Mouse (Mus musculus): ENCODE results near the gene Dpp10. TPM values are rescaled to one million over a fixed set of nuclear protein-coding genes. Genes with fewer than 3 reads are reported as not detected.

Gene Dpp10
- not detected in 2 replicates for polyA plus RNA-seq (2012; rRNA removed)

DNA sequence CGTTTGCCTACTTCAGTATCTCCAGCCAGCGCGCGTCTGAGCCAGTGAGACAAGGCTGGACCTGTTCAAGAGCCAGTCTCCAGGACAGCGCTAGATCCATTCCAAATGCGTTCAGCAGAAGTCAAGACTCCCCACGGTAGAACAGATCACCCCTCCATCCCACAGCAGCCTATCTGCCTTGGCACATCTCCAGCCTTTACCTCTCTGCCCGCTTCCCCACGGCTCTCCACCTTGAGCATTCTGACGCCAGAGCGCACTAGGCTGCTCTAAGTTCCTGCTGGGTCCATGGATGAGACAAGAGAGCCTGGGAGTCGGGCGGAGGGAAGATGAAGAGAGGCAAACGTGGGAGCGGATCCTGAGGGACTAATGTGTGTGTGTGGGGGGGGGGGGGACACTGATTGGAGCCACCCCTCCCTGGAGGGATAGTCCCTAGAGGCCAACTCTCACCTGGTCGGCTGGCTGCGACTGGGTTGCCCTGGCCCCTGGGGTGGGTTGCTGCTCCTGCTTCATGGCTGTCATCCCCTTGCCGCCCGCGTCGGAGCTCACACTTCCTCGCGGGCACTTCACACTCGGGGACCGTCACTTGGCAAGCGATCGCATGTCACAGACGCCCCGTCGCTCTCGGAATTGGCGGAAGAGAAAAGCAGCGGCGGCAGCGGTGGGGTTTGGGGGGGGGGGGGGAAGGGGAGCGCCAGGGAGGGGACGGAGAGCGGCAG lies at the start of gene Dpp10:
Dpp10 (minus strand) TSS at position 635 of the 716 bp plus-strand sequence.
- TF ChIP-seq POLR2A (IDR thresholded peaks at IDR 0.05; ENCODE audit: borderline replicate concordance, extremely low read depth, low read depth, low read length) (no peak), CTCF (IDR thresholded peaks at IDR 0.05; ENCODE audit: insufficient read depth, low read length) (no peak)
- 2% methylated on average over 37 of the region's 38 CpGs for WGBS
- no peak for DNase-seq
- Histone ChIP-seq H3K4me1 (ENCODE audit: control insufficient read depth, insufficient read depth, low read length) (no peaks in the 10 kb centered on the region), H3K4me3 (replicated peaks; ENCODE audit: extremely low read depth, low read depth, low read length) (no peak within 1 kb of the TSS)

DNA sequence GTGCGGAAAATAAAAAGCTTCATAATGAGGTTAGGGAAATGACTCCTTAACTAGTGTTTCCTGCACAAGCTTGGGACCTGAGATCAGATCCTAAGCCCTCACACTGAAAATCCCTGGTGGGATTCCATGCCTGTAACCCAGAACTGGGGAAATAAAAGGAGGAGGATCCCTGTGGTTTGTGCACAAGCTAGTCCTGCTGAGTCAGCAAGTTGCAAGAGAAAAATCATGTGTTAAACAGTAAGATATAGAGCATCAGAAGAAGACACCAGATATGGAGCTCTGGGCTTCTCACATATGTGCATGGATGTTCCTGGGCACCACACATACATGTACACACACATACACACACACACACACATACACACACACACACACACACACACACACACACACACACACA lies 3.2 kb upstream of the Dpp10 start:
- TF ChIP-seq POLR2A (IDR thresholded peaks at IDR 0.05; ENCODE audit: borderline replicate concordance, extremely low read depth, low read depth, low read length) (no peak), CTCF (IDR thresholded peaks at IDR 0.05; ENCODE audit: insufficient read depth, low read length) (no peak)
- Histone ChIP-seq H3K4me1 (ENCODE audit: control insufficient read depth, insufficient read depth, low read length) (no peaks in the 10 kb centered on the region), H3K4me3 (replicated peaks; ENCODE audit: extremely low read depth, low read depth, low read length) (no peak overlapping the region)
- DNase-seq: no peak
- 82% methylated on average over 1 of the region's 1 CpGs for WGBS

DNA sequence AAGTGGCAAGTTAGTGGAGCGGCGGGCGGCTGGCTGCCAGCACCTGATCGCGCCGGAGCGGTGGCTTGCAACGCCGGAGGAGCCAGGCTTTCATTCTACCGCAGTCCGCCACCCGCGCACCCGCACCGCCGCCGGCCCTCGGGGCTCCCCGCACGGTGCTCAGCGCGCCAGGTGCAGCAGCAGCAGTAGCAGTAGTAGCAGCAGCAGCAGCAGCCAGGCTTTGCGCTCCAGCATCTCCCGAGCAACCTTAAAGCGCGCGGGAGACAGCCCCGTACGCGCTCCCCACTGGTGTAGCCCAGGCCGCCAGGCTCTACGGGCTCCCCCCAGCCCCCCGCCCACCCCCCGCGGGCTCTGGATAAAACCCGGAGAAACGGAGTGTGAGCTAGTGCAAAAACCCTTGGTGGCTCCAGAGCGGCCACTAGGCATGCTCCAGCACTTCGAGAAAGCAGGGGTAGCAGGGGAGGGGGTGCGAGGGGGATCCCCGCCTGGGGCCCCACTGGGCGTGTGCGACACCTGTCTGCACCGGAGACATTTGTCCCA lies 472 bp upstream of the Dpp10 start:
- no peaks in the 10 kb centered on the region for H3K4me1 ChIP-seq (ENCODE audit: control insufficient read depth, insufficient read depth, low read length)
- H3K4me3 ChIP-seq (replicated peaks; ENCODE audit: extremely low read depth, low read depth, low read length): no peak overlapping the region
- 2% methylated on average over 44 of the region's 44 CpGs for WGBS
- TF ChIP-seq POLR2A (IDR thresholded peaks at IDR 0.05; ENCODE audit: borderline replicate concordance, extremely low read depth, low read depth, low read length): no peak
- no peak for TF ChIP-seq CTCF (IDR thresholded peaks at IDR 0.05; ENCODE audit: insufficient read depth, low read length)
- DNase-seq: no peak

DNA sequence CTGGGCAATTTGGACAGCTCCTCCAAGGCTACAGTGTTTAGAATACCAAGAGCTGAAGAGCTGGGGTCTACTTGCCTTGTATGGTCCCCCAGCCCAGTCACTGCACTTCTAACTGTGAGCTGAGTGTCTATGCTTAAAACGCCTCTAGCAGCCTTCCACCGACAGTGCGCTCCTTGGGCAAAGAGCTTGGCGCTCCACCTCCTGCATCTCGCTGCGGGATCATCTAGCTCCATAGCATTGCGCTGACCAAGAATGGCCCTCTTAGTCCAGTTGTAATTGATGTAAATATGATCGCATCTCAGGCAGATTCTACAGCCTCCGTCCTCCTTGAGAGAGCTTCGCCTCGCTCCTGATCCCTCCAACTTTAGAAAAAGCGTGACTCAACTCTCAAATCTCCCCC lies 1.2 kb downstream of the Dpp10 start:
- no peaks in the 10 kb centered on the region for H3K4me1 ChIP-seq (ENCODE audit: control insufficient read depth, insufficient read depth, low read length)
- no peak overlapping the region for H3K4me3 ChIP-seq (replicated peaks; ENCODE audit: extremely low read depth, low read depth, low read length)
- DNase-seq: no peak
- TF ChIP-seq POLR2A (IDR thresholded peaks at IDR 0.05; ENCODE audit: borderline replicate concordance, extremely low read depth, low read depth, low read length) (no peak), CTCF (IDR thresholded peaks at IDR 0.05; ENCODE audit: insufficient read depth, low read length) (no peak)
- WGBS: 17% methylated on average over 12 of the region's 12 CpGs

DNA sequence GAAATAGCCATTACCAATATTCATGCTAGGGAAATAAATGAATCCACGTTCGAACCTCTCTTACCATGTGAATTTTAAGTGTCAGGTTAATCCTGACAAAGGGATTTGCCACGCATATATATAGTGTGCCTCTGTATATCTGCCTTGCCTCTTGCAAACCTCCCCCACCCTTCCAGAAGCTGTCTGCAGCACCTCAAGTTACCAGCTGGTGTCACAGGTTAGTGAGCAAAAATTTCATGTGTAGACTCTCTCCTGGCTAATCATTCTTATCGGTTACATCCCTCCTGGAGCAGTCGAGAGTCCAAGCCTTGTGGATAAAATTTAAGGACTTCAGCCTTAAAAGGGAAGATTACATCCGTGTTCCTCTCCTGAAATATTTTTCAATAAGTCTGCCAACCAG lies 1.9 kb downstream of the Dpp10 start:
- no peak for DNase-seq
- TF ChIP-seq CTCF (IDR thresholded peaks at IDR 0.05; ENCODE audit: insufficient read depth, low read length): no peak
- no peak for TF ChIP-seq POLR2A (IDR thresholded peaks at IDR 0.05; ENCODE audit: borderline replicate concordance, extremely low read depth, low read depth, low read length)
- H3K4me3 ChIP-seq (replicated peaks; ENCODE audit: extremely low read depth, low read depth, low read length): no peak overlapping the region
- 54% methylated on average over 6 of the region's 6 CpGs for WGBS
- H3K4me1 ChIP-seq (ENCODE audit: control insufficient read depth, insufficient read depth, low read length): no peaks in the 10 kb centered on the region

DNA sequence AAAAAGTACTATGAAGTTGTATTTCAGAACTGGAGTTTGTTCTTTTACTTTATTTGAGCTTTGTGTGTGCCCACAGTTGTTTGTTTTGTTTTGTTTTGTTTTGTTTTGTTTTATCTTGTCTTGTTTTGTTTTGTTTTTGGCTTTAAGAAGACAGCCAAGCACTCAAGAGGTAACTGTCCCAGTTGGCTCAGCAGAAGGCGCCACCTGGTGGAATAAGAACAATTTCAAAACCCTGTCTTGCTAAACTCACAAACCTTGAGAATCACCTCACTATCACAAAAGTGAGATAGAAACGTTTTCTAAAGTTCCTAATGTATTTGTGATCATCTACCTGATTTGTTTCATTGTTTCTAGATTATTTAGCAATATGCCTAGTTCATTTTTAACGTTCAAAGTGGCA lies 3.8 kb downstream of the Dpp10 start:
- TF ChIP-seq CTCF (IDR thresholded peaks at IDR 0.05; ENCODE audit: insufficient read depth, low read length): no peak
- TF ChIP-seq POLR2A (IDR thresholded peaks at IDR 0.05; ENCODE audit: borderline replicate concordance, extremely low read depth, low read depth, low read length): no peak
- DNase-seq: no peak
- H3K4me1 ChIP-seq (ENCODE audit: control insufficient read depth, insufficient read depth, low read length): no peaks in the 10 kb centered on the region
- 3% methylated on average over 3 of the region's 3 CpGs for WGBS
- H3K4me3 ChIP-seq (replicated peaks; ENCODE audit: extremely low read depth, low read depth, low read length): no peak overlapping the region

DNA sequence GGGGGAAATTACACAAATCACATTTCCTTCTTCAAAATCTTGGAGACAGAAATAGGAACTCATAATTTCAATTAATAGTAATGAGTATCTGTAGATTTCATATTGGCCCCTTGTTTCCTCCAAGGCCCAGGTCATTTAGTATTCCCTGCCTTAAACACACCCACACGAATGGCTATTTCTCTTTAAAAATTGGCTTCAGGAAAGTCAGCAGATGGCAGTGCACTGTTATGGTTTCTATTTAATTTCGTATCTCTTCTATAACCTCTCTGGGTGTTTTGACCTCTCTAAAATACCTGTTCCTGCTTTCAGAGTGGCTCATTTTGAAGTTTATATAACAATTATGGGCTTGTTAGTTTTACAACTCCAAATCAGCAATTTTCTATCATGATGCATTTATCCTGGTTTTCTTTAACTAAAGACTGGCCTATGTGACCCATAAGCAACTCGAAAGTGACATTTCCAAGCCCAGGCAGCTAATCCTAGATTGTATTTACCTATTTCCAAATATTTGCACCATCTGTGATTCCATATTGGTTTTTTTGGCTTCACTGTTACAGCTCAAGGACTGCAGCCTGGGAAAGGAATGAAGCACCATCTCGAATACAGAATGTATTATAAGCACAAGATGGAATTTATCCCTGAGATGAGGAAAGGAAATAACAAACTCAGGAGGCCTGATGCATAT lies 9.9 kb downstream of the Dpp10 start:
- H3K4me1 ChIP-seq (ENCODE audit: control insufficient read depth, insufficient read depth, low read length): no peaks in the 10 kb centered on the region
- DNase-seq: no peak
- TF ChIP-seq CTCF (IDR thresholded peaks at IDR 0.05; ENCODE audit: insufficient read depth, low read length) (no peak), POLR2A (IDR thresholded peaks at IDR 0.05; ENCODE audit: borderline replicate concordance, extremely low read depth, low read depth, low read length) (no peak)
- WGBS: 59% methylated on average over 4 of the region's 4 CpGs
- H3K4me3 ChIP-seq (replicated peaks; ENCODE audit: extremely low read depth, low read depth, low read length): no peak overlapping the region

DNA sequence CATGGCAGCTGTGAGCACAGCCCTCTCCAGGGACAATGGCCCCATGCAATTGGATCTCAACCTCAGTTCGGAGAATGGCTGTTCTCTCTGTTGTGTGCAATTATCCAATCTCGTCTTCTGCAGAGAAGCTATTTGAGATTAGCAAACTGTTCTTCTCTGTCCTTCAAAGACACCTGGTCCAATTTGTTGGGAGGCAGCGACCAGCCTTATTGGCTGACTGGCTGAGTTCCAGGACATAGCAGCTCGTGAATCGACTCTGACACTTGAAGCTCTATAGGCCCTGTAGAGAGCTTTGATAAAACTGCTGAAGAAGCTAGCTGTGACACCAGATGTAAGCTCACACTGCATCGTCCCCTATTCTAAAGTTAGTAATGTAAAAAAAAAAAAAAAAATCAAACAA lies 12.7 kb downstream of the Dpp10 start:
- no peak for DNase-seq
- no peak for TF ChIP-seq POLR2A (IDR thresholded peaks at IDR 0.05; ENCODE audit: borderline replicate concordance, extremely low read depth, low read depth, low read length)
- no peak for TF ChIP-seq CTCF (IDR thresholded peaks at IDR 0.05; ENCODE audit: insufficient read depth, low read length)
- WGBS: 57% methylated on average over 6 of the region's 6 CpGs
- H3K4me1 ChIP-seq (ENCODE audit: control insufficient read depth, insufficient read depth, low read length): no peaks in the 10 kb centered on the region
- H3K4me3 ChIP-seq (replicated peaks; ENCODE audit: extremely low read depth, low read depth, low read length): no peak overlapping the region

DNA sequence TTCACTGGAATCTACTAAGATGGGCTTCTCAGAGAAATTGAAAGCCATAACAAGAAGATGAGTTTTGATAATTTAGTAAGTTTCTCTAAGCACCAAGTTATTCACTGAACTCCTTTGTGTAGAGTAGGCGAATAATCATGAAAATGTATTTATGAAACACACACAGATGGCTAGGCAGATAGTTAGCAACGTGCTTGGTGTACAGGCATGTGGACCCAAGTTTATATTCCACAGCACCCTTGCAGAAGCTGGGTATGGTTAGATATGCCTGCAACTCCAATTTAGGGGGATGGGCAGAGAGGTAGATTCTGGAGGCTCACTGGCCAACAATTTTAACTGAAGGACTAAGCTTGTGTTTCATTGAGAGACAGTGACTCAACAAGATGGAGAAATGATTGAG lies 13.4 kb downstream of the Dpp10 start:
- no peak overlapping the region for H3K4me3 ChIP-seq (replicated peaks; ENCODE audit: extremely low read depth, low read depth, low read length)
- TF ChIP-seq POLR2A (IDR thresholded peaks at IDR 0.05; ENCODE audit: borderline replicate concordance, extremely low read depth, low read depth, low read length) (no peak), CTCF (IDR thresholded peaks at IDR 0.05; ENCODE audit: insufficient read depth, low read length) (no peak)
- DNase-seq: no peak
- WGBS: 79% methylated on average over 2 of the region's 2 CpGs
- H3K4me1 ChIP-seq (ENCODE audit: control insufficient read depth, insufficient read depth, low read length): no peaks in the 10 kb centered on the region

DNA sequence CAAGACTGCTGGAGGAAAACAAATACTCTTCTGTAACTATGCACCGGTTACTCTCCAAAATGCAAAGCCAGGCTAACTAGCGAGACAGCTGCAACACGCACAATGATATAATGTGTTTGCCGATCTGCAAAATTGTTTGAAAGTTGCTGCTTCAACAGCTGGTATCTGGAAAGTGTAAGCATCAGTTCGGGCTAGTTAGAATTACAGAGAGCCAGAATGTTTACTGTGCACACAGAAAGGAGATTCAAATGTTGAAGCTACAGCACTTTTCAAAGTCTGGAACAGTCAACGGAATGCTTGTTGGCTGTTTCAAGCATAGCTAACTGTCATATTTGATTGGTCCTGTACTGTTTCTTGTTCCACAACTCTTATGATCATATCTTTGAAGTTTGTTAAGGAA lies 42.6 kb downstream of the Dpp10 start:
- no peak for TF ChIP-seq CTCF (IDR thresholded peaks at IDR 0.05; ENCODE audit: insufficient read depth, low read length)
- no peak for TF ChIP-seq POLR2A (IDR thresholded peaks at IDR 0.05; ENCODE audit: borderline replicate concordance, extremely low read depth, low read depth, low read length)
- WGBS: 60% methylated on average over 6 of the region's 6 CpGs
- no peaks in the 10 kb centered on the region for H3K4me1 ChIP-seq (ENCODE audit: control insufficient read depth, insufficient read depth, low read length)
- no peak for DNase-seq
- H3K4me3 ChIP-seq (replicated peaks; ENCODE audit: extremely low read depth, low read depth, low read length): no peak overlapping the region
